Mouse (Mus musculus) kidney, embryonic 14.5 days (tissue): ENCODE measurements around the gene Olfr124. TPM values are rescaled to one million over a fixed set of nuclear protein-coding genes. Genes with fewer than 3 reads are reported as not detected.

Source experiments
- ATAC-seq: fragments of 200-750 bp; cut with Nextera tagmentation; 2 replicates; pipeline ENCODE4 v1.8.0; 2017; ENCODE audit warnings: moderate number of reproducible peaks, mild to moderate bottlenecking, moderate TSS enrichment, moderate library complexity; ENCODE audit not compliant: low FRiP score, low TSS enrichment
- H3K27ac ChIP-seq: fragments of 300-500 bp; sonication (generic); 2 replicates; pipeline ENCODE4 v1.5.1; 2014; ENCODE audit warnings: low read depth, mild to moderate bottlenecking, low read length, moderate library complexity, mixed read lengths
- H3K27me3 ChIP-seq: fragments of 300-500 bp; sonication (generic); 2 replicates; pipeline ENCODE4 v1.6.1; 2014; ENCODE audit warnings: mild to moderate bottlenecking, low read length; ENCODE audit not compliant: control insufficient read depth, insufficient read depth
- H3K36me3 ChIP-seq: fragments of 300-500 bp; sonication (generic); 2 replicates; pipeline ENCODE4 v1.6.1; 2014; ENCODE audit warnings: low read length, mixed read lengths; ENCODE audit not compliant: control insufficient read depth, insufficient read depth
- H3K4me1 ChIP-seq: fragments of 300-500 bp; sonication (generic); 2 replicates; pipeline ENCODE4 v1.6.1; 2014; ENCODE audit warnings: low read length, mixed read lengths; ENCODE audit not compliant: control insufficient read depth, insufficient read depth
- H3K4me2 ChIP-seq: fragments of 300-500 bp; sonication (generic); replicated peaks from 2 replicates; pipeline ENCODE4 v1.6.1; 2014; ENCODE audit warnings: low read depth, mild to moderate bottlenecking, low read length
- H3K4me3 ChIP-seq: fragments of 300-500 bp; sonication (generic); 2 replicates; pipeline ENCODE4 v1.5.1; 2014; ENCODE audit warnings: mild to moderate bottlenecking, low read length
- H3K9ac ChIP-seq: fragments of 300-500 bp; sonication (generic); 2 replicates; pipeline ENCODE4 v1.6.1; 2014; ENCODE audit warnings: low read depth, mild to moderate bottlenecking, low read length, moderate library complexity
- H3K9me3 ChIP-seq: fragments of 300-500 bp; sonication (generic); 2 replicates; pipeline ENCODE4 v1.6.1; 2016; ENCODE audit warnings: low read length; ENCODE audit not compliant: control insufficient read depth
- WGBS: fragments of 180-500 bp; shearing (Covaris S2); extraction: QIAGEN DNeasy Blood & Tissue Kit; methylation state at CpG from one replicate; pipeline ENCODE4 v1.1.7; 2014; 5-methylcytosine and 5-hydroxymethylcytosine counted together
- polyA plus RNA-seq: library from polyadenylated mRNA; unstranded; fragments of >200 nt; fragmentation: Nextera tagmentation; extraction: Ambion mirVana; gene quantifications from 2 replicates; pipeline ENCODE4 v1.2.1, GENCODE M21; 2014

The Olfr124 gene
- polyA plus RNA-seq, result not detected in 2 replicates

- WGBS, result 87% methylated on average over 3 of the region's 3 CpGs
- no peak within 1 kb of the TSS for H3K4me2 ChIP-seq
- no peaks in the 10 kb centered on the region for H3K27me3 ChIP-seq
- no peak for ATAC-seq
- H3K27ac ChIP-seq, result no peak within 1 kb of the TSS
- H3K36me3 ChIP-seq, result no peaks in the 10 kb centered on the region
- H3K9me3 ChIP-seq, result no peaks in the 10 kb centered on the region
- H3K9ac ChIP-seq, result no peak within 1 kb of the TSS
- no peak within 1 kb of the TSS for H3K4me3 ChIP-seq
- no peaks in the 10 kb centered on the region for H3K4me1 ChIP-seq
Observed at GRCm38 (mm10) chr17:37799588-37799987, at the start of gene Olfr124. Olfr124 (plus strand) TSS chr17:37799888.

DNA sequence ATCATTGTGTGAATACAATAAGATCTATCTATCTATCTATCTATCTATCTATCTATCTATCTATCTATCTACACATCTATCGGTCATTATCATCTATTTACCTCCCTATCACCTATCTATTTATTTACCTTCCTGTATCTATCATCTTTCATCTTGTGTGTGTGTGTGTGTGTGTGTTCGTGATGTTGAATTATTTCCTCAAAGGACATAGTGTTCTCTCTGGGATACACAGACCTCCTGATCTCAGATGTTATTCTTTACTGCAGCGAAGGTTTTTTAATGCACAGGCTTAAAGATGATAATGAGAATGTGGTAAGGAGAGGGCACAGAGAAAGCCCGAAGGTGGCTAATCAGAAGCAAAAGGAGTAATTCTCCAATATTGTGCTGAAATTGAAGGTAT is 31.4 kb upstream of the Olfr124 start, which contains the start of gene Olfr122:
Olfr122 (plus strand) TSS at position 301 of the 400 bp plus-strand sequence.
- H3K4me1 ChIP-seq, result no peaks in the 10 kb centered on the region
- no peaks in the 10 kb centered on the region for H3K27me3 ChIP-seq
- H3K4me3 ChIP-seq, result no peak within 1 kb of the TSS
- ATAC-seq, result no peak
- no peaks in the 10 kb centered on the region for H3K9me3 ChIP-seq
- WGBS, result 88% methylated on average over 4 of the region's 4 CpGs
- H3K9ac ChIP-seq, result no peak within 1 kb of the TSS
- H3K36me3 ChIP-seq, result no peaks in the 10 kb centered on the region
- no peak within 1 kb of the TSS for H3K4me2 ChIP-seq
- H3K27ac ChIP-seq, result no peak within 1 kb of the TSS

DNA sequence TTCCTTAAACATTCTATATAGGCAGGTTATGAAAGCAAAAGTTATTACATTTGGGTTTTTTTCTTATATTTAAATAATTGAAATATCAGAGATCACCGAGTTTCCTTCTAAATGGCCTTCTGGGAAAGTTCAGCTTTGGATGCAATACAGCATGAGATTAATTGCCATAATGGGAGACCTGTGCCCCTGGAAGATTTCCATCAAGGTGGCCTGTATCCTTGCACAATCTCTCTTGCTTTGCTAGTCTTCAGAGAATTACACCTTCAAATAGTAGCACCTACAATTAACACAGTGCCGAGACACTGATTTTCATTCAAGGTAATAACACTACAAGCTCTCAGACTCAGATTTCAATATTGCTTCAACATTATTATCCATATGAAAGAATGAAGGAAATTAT is 6.5 kb upstream of the Olfr124 start, which contains the start of gene Olfr123:
Olfr123 (plus strand) TSS at position 301 of the 400 bp plus-strand sequence.
- Histone ChIP-seq H3K36me3 (no peaks in the 10 kb centered on the region), H3K4me1 (no peaks in the 10 kb centered on the region), H3K27ac (no peak within 1 kb of the TSS), H3K9me3 (no peaks in the 10 kb centered on the region), H3K4me2 (no peak within 1 kb of the TSS), H3K4me3 (no peak within 1 kb of the TSS), H3K27me3 (no peaks in the 10 kb centered on the region), H3K9ac (no peak within 1 kb of the TSS)
- WGBS, result 91% methylated on average over 2 of the region's 2 CpGs
- ATAC-seq, result no peak

DNA sequence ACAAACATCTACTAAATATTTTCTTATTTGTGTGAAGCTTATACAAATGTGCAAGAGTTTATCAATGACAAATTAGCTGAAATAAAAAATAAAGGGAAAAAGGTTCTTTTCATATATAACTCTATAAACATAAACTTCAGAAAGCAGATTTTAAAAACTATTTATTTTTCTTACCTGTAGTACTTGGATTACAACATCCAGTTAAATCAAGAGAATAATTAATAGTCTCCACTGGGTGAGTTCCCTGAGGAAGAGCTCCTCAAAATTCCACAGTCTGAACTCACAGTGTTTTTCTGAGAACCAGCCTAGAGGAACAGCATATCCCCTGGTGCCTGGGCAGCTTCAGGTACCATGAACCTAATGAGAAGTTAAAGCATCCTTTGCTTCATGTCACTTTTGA is 33.0 kb downstream of the Olfr124 start, which contains the start of gene Olfr125:
Olfr125 (plus strand) TSS at position 301 of the 400 bp plus-strand sequence.
- H3K9me3 ChIP-seq, result no peaks in the 10 kb centered on the region
- H3K4me2 ChIP-seq, result no peak within 1 kb of the TSS
- H3K27me3 ChIP-seq, result no peaks in the 10 kb centered on the region
- no peaks in the 10 kb centered on the region for H3K4me1 ChIP-seq
- H3K4me3 ChIP-seq, result no peak within 1 kb of the TSS
- no peak within 1 kb of the TSS for H3K9ac ChIP-seq
- no peaks in the 10 kb centered on the region for H3K36me3 ChIP-seq
- no peak for ATAC-seq
- H3K27ac ChIP-seq, result no peak within 1 kb of the TSS

DNA sequence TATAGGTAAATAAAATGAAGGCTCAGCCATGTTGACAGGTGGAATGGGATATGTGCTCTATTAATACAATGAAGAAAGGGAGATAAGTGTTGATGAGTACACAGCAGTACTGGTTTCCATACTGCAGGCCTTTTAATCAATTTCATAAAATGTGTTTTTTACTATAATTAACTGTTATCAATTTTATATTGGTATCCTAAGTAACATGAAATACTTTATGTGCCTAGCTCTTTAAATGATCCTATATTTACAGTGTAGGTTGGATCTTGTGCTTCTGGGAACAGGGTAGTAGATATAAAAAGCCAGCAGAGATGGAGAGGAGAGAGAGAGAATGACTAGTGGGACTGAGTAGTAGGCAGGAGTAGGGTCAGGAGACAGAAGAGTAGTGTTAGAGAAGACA is 47.5 kb downstream of the Olfr124 start, which contains the start of gene Olfr126:
Olfr126 (plus strand) TSS at position 301 of the 400 bp plus-strand sequence.
- H3K4me2 ChIP-seq, result no peak within 1 kb of the TSS
- H3K9ac ChIP-seq, result no peak within 1 kb of the TSS
- ATAC-seq, result no peak
- no peaks in the 10 kb centered on the region for H3K36me3 ChIP-seq
- no peak within 1 kb of the TSS for H3K27ac ChIP-seq
- no peaks in the 10 kb centered on the region for H3K27me3 ChIP-seq
- no peaks in the 10 kb centered on the region for H3K4me1 ChIP-seq
- no peaks in the 10 kb centered on the region for H3K9me3 ChIP-seq
- H3K4me3 ChIP-seq, result no peak within 1 kb of the TSS

Other genes starting within 250 kb of the Olfr124 start
- gene Olfr112, start 230.4 kb upstream of the Olfr124 start, polyA plus RNA-seq, result not detected in 2 replicates
- gene Olfr113, start 222.2 kb upstream of the Olfr124 start, polyA plus RNA-seq, result not detected in 2 replicates
- not detected in 2 replicates for gene Olfr114, start 207.1 kb upstream of the Olfr124 start, polyA plus RNA-seq
- not detected in 2 replicates for gene Olfr115, start 172.8 kb upstream of the Olfr124 start, polyA plus RNA-seq
- not detected in 2 replicates for gene Olfr116, start 172.7 kb upstream of the Olfr124 start, polyA plus RNA-seq
- gene Olfr117, start 136.1 kb upstream of the Olfr124 start, polyA plus RNA-seq, result not detected in 2 replicates
- not detected in 2 replicates for gene Olfr118, start 132.9 kb upstream of the Olfr124 start, polyA plus RNA-seq
- gene Olfr119, start 103.3 kb upstream of the Olfr124 start, polyA plus RNA-seq, result not detected in 2 replicates
- not detected in 2 replicates for gene Olfr120, start 78.1 kb upstream of the Olfr124 start, polyA plus RNA-seq
- not detected in 2 replicates for gene Olfr121, start 51.0 kb upstream of the Olfr124 start, polyA plus RNA-seq
- not detected in 2 replicates for gene Olfr122, start 31.3 kb upstream of the Olfr124 start, polyA plus RNA-seq
- gene Olfr123, start 6.4 kb upstream of the Olfr124 start, polyA plus RNA-seq, result not detected in 2 replicates
- not detected in 2 replicates for gene Olfr125, start 33.1 kb downstream of the Olfr124 start, polyA plus RNA-seq
- not detected in 2 replicates for gene Olfr126, start 47.6 kb downstream of the Olfr124 start, polyA plus RNA-seq
- not detected in 2 replicates for gene Olfr127, start 100.5 kb downstream of the Olfr124 start, polyA plus RNA-seq
- gene Olfr128, start 120.7 kb downstream of the Olfr124 start, polyA plus RNA-seq, result not detected in 2 replicates
- gene Olfr761, start 153.2 kb downstream of the Olfr124 start, polyA plus RNA-seq, result not detected in 2 replicates